Mouse (Mus musculus): ENCODE results near the gene Dok7. TPM values are rescaled to one million over a fixed set of nuclear protein-coding genes. Genes with fewer than 3 reads are reported as not detected.

Dok7 gene
- polyA plus RNA-seq (2016; fragmentation: Nextera tagmentation; extraction: Ambion mirVana) = 0.42 and 0.46 TPM in 2 replicates

GRCm38 (mm10) chr5:35056604-35057432 lies at the start of gene Dok7:
Gene Dok7 (plus strand): TSS chr5:35056766.
- Histone ChIP-seq H3K9ac (replicated peaks) (peak within 1 kb of the TSS; percentile 62), H3K27ac (replicated peaks) (no peak within 1 kb of the TSS), H3K36me3 (no peaks in the 10 kb centered on the region), H3K27me3 (peaks cover 49% of the 10 kb centered on the region), H3K9me3 (no peaks in the 10 kb centered on the region), H3K4me1 (peaks cover 16% of the 10 kb centered on the region), H3K4me2 (replicated peaks) (peak within 1 kb of the TSS; percentile 92), H3K4me3 (peak within 1 kb of the TSS; percentile 45)
- 2% methylated on average over 57 of the region's 74 CpGs for WGBS
- ATAC-seq (ENCODE audit: low FRiP score, low read depth) = peak; percentile 66

- Histone ChIP-seq H3K4me2 (replicated peaks) (no peak overlapping the region), H3K27ac (replicated peaks) (no peak overlapping the region), H3K9ac (replicated peaks) (no peak overlapping the region), H3K9me3 (no peaks in the 10 kb centered on the region), H3K4me3 (no peak overlapping the region), H3K4me1 (peaks cover 11% of the 10 kb centered on the region), H3K36me3 (peaks cover 28% of the 10 kb centered on the region), H3K27me3 (no peaks in the 10 kb centered on the region)
- WGBS = 93% methylated on average over 4 of the region's 4 CpGs
- no peak for ATAC-seq (ENCODE audit: low FRiP score, low read depth)
Measured at GRCm38 (mm10) chr5:35009163-35009562, 47.4 kb upstream of the Dok7 start.

- H3K4me1 ChIP-seq = peaks cover 19% of the 10 kb centered on the region
- no peak for ATAC-seq (ENCODE audit: low FRiP score, low read depth)
- no peaks in the 10 kb centered on the region for H3K27me3 ChIP-seq
- H3K4me3 ChIP-seq = no peak overlapping the region
- peaks cover 23% of the 10 kb centered on the region for H3K36me3 ChIP-seq
- no peak overlapping the region for H3K27ac ChIP-seq (replicated peaks)
- no peak overlapping the region for H3K9ac ChIP-seq (replicated peaks)
- H3K9me3 ChIP-seq = no peaks in the 10 kb centered on the region
- WGBS = 92% methylated on average over 5 of the region's 5 CpGs
- no peak overlapping the region for H3K4me2 ChIP-seq (replicated peaks)
Measured at GRCm38 (mm10) chr5:35010656-35011055, 45.9 kb upstream of the Dok7 start.

- Histone ChIP-seq H3K27ac (replicated peaks) (no peak overlapping the region), H3K9me3 (no peaks in the 10 kb centered on the region), H3K27me3 (no peaks in the 10 kb centered on the region), H3K36me3 (peaks cover 19% of the 10 kb centered on the region), H3K9ac (replicated peaks) (no peak overlapping the region; the same call in 1 of the 2 replicates), H3K4me2 (replicated peaks) (no peak overlapping the region), H3K4me1 (peaks cover 19% of the 10 kb centered on the region), H3K4me3 (no peak overlapping the region)
- no peak for ATAC-seq (ENCODE audit: low FRiP score, low read depth)
- WGBS = 95% methylated on average over 6 of the region's 6 CpGs
Measured at GRCm38 (mm10) chr5:35011156-35011923, 45.2 kb upstream of the Dok7 start.

- Histone ChIP-seq H3K4me2 (replicated peaks) (no peak overlapping the region), H3K4me3 (no peak overlapping the region), H3K27me3 (no peaks in the 10 kb centered on the region), H3K4me1 (peaks cover 21% of the 10 kb centered on the region), H3K9me3 (no peaks in the 10 kb centered on the region), H3K27ac (replicated peaks) (peak overlapping the region; percentile 85), H3K36me3 (peaks cover 18% of the 10 kb centered on the region), H3K9ac (replicated peaks) (peak overlapping the region; percentile 24; the same call in 1 of the 2 replicates)
- WGBS = 41% methylated on average over 6 of the region's 6 CpGs
- peak; percentile 78 for ATAC-seq (ENCODE audit: low FRiP score, low read depth)
Measured at GRCm38 (mm10) chr5:35014036-35014435, 42.5 kb upstream of the Dok7 start.

GRCm38 (mm10) chr5:35019673-35020300 lies 36.8 kb upstream of the Dok7 start:
- 0 out of 2 replicates have a peak overlapping the region, but pooled peaks have one; percentile 3 for H3K27ac ChIP-seq (replicated peaks)
- ATAC-seq (ENCODE audit: low FRiP score, low read depth) = no peak
- peaks cover 57% of the 10 kb centered on the region for H3K36me3 ChIP-seq
- WGBS = 87% methylated on average over 9 of the region's 9 CpGs
- H3K27me3 ChIP-seq = no peaks in the 10 kb centered on the region
- H3K4me1 ChIP-seq = peaks cover 8% of the 10 kb centered on the region
- H3K4me2 ChIP-seq (replicated peaks) = no peak overlapping the region
- H3K9ac ChIP-seq (replicated peaks) = no peak overlapping the region
- no peaks in the 10 kb centered on the region for H3K9me3 ChIP-seq
- no peak overlapping the region for H3K4me3 ChIP-seq

- Histone ChIP-seq H3K4me1 (peaks cover 6% of the 10 kb centered on the region), H3K27me3 (no peaks in the 10 kb centered on the region), H3K9ac (replicated peaks) (no peak overlapping the region), H3K36me3 (peaks cover 56% of the 10 kb centered on the region), H3K4me3 (no peak overlapping the region), H3K27ac (replicated peaks) (no peak overlapping the region), H3K4me2 (replicated peaks) (no peak overlapping the region), H3K9me3 (no peaks in the 10 kb centered on the region)
- WGBS = 85% methylated on average over 9 of the region's 9 CpGs
- no peak for ATAC-seq (ENCODE audit: low FRiP score, low read depth)
Measured at GRCm38 (mm10) chr5:35020410-35021241, 35.9 kb upstream of the Dok7 start.

- Histone ChIP-seq H3K4me1 (peaks cover 4% of the 10 kb centered on the region; the same call in 1 of the 2 replicates), H3K4me2 (replicated peaks) (no peak overlapping the region), H3K9ac (replicated peaks) (no peak overlapping the region), H3K4me3 (no peak overlapping the region), H3K9me3 (no peaks in the 10 kb centered on the region), H3K27ac (replicated peaks) (no peak overlapping the region), H3K27me3 (no peaks in the 10 kb centered on the region), H3K36me3 (peaks cover 88% of the 10 kb centered on the region)
- no peak for ATAC-seq (ENCODE audit: low FRiP score, low read depth)
- 19% methylated on average over 2 of the region's 2 CpGs for WGBS
Measured at GRCm38 (mm10) chr5:35024975-35025374, 31.6 kb upstream of the Dok7 start.

GRCm38 (mm10) chr5:35029303-35029702 lies 27.3 kb upstream of the Dok7 start:
- H3K27me3 ChIP-seq = no peaks in the 10 kb centered on the region
- no peaks in the 10 kb centered on the region for H3K4me1 ChIP-seq
- no peak overlapping the region for H3K4me2 ChIP-seq (replicated peaks)
- no peak overlapping the region for H3K4me3 ChIP-seq
- no peaks in the 10 kb centered on the region for H3K9me3 ChIP-seq
- no peak overlapping the region for H3K9ac ChIP-seq (replicated peaks)
- H3K27ac ChIP-seq (replicated peaks) = no peak overlapping the region
- peaks cover 91% of the 10 kb centered on the region for H3K36me3 ChIP-seq
- 100% methylated on average over 1 of the region's 1 CpGs for WGBS
- ATAC-seq (ENCODE audit: low FRiP score, low read depth) = no peak

GRCm38 (mm10) chr5:35029755-35030154 lies 26.8 kb upstream of the Dok7 start:
- H3K36me3 ChIP-seq = peaks cover 88% of the 10 kb centered on the region

GRCm38 (mm10) chr5:35033068-35033467 lies 23.5 kb upstream of the Dok7 start:
- no peak for ATAC-seq (ENCODE audit: low FRiP score, low read depth)
- Histone ChIP-seq H3K4me1 (no peaks in the 10 kb centered on the region), H3K27me3 (no peaks in the 10 kb centered on the region), H3K9me3 (no peaks in the 10 kb centered on the region), H3K36me3 (peaks cover 73% of the 10 kb centered on the region), H3K9ac (replicated peaks) (no peak overlapping the region), H3K4me2 (replicated peaks) (no peak overlapping the region), H3K27ac (replicated peaks) (peak overlapping the region; percentile 35; the same call in 1 of the 2 replicates), H3K4me3 (no peak overlapping the region)
- 79% methylated on average over 5 of the region's 5 CpGs for WGBS

More at GRCm38 (mm10) chr5:35029755-35030154, 26.8 kb upstream of the Dok7 start:
- Histone ChIP-seq H3K4me2 (replicated peaks) (no peak overlapping the region), H3K9ac (replicated peaks) (no peak overlapping the region), H3K9me3 (no peaks in the 10 kb centered on the region), H3K4me1 (no peaks in the 10 kb centered on the region), H3K4me3 (no peak overlapping the region), H3K27me3 (no peaks in the 10 kb centered on the region), H3K27ac (replicated peaks) (no peak overlapping the region)
- no peak for ATAC-seq (ENCODE audit: low FRiP score, low read depth)
- 94% methylated on average over 5 of the region's 5 CpGs for WGBS
